Mouse (Mus musculus): ENCODE results near the gene Htr6. TPM values are rescaled to one million over a fixed set of nuclear protein-coding genes. Genes with fewer than 3 reads are reported as not detected.

Gene Htr6
- not detected in 2 replicates for polyA plus RNA-seq (2012; rRNA removed)

- peak within 1 kb of the TSS; percentile 29 for H3K4me3 ChIP-seq (ENCODE audit: insufficient read depth, low read depth, low read length)
- no peak for TF ChIP-seq CTCF (conservative IDR thresholded peaks at IDR 0.05; ENCODE audit: insufficient read depth, insufficient read length, low read depth, low read length)
- no peak for TF ChIP-seq POLR2A (IDR thresholded peaks at IDR 0.05; ENCODE audit: low read depth, low read length)
- WGBS, result under 1% methylated on average over 76 of the region's 77 CpGs
- H3K27ac ChIP-seq (ENCODE audit: insufficient read depth, low read depth, low read length), result no peak within 1 kb of the TSS
- no peak for DNase-seq
- H3K4me1 ChIP-seq (ENCODE audit: control insufficient read depth, insufficient read depth, low read length), result no peaks in the 10 kb centered on the region
- peaks cover 9% of the 10 kb centered on the region; the same call in 1 of the 2 replicates for H3K27me3 ChIP-seq (replicated peaks; ENCODE audit: control insufficient read depth, insufficient read depth, low read length)
- H3K36me3 ChIP-seq (ENCODE audit: control insufficient read depth, insufficient read depth, low read length), result no peaks in the 10 kb centered on the region
These were observed at the start of gene Htr6 for GRCm38 (mm10) chr4:139075041-139075711. TSS of gene Htr6 (minus strand) at chr4:139075570.

GRCm38 (mm10) chr4:139124940-139125339, 49.6 kb upstream of the Htr6 start:
- 70% methylated on average over 6 of the region's 6 CpGs for WGBS
- Histone ChIP-seq H3K4me3 (ENCODE audit: insufficient read depth, low read depth, low read length) (no peak overlapping the region), H3K27me3 (replicated peaks; ENCODE audit: control insufficient read depth, insufficient read depth, low read length) (no peaks in the 10 kb centered on the region), H3K4me1 (ENCODE audit: control insufficient read depth, insufficient read depth, low read length) (peaks cover 26% of the 10 kb centered on the region; the same call in 1 of the 2 replicates), H3K27ac (ENCODE audit: insufficient read depth, low read depth, low read length) (no peak overlapping the region), H3K36me3 (ENCODE audit: control insufficient read depth, insufficient read depth, low read length) (no peaks in the 10 kb centered on the region)
- TF ChIP-seq CTCF (conservative IDR thresholded peaks at IDR 0.05; ENCODE audit: insufficient read depth, insufficient read length, low read depth, low read length) (no peak), POLR2A (IDR thresholded peaks at IDR 0.05; ENCODE audit: low read depth, low read length) (no peak)
- DNase-seq, result no peak

- H3K4me3 ChIP-seq (ENCODE audit: insufficient read depth, low read depth, low read length), result no peak overlapping the region
- DNase-seq, result no peak
- no peaks in the 10 kb centered on the region for H3K27me3 ChIP-seq (replicated peaks; ENCODE audit: control insufficient read depth, insufficient read depth, low read length)
- H3K36me3 ChIP-seq (ENCODE audit: control insufficient read depth, insufficient read depth, low read length), result no peaks in the 10 kb centered on the region
- TF ChIP-seq POLR2A (IDR thresholded peaks at IDR 0.05; ENCODE audit: low read depth, low read length) (no peak), CTCF (conservative IDR thresholded peaks at IDR 0.05; ENCODE audit: insufficient read depth, insufficient read length, low read depth, low read length) (no peak)
- WGBS, result 95% methylated on average over 4 of the region's 4 CpGs
- H3K4me1 ChIP-seq (ENCODE audit: control insufficient read depth, insufficient read depth, low read length), result peaks cover 27% of the 10 kb centered on the region; the same call in 1 of the 2 replicates
- H3K27ac ChIP-seq (ENCODE audit: insufficient read depth, low read depth, low read length), result no peak overlapping the region
These were observed 47.2 kb upstream of the Htr6 start for GRCm38 (mm10) chr4:139122557-139122956.

- Histone ChIP-seq H3K4me3 (ENCODE audit: insufficient read depth, low read depth, low read length) (no peak overlapping the region), H3K4me1 (ENCODE audit: control insufficient read depth, insufficient read depth, low read length) (peaks cover 39% of the 10 kb centered on the region; the same call in 1 of the 2 replicates), H3K27ac (ENCODE audit: insufficient read depth, low read depth, low read length) (peak overlapping the region; percentile 8; the same call in 1 of the 2 replicates), H3K36me3 (ENCODE audit: control insufficient read depth, insufficient read depth, low read length) (no peaks in the 10 kb centered on the region), H3K27me3 (replicated peaks; ENCODE audit: control insufficient read depth, insufficient read depth, low read length) (no peaks in the 10 kb centered on the region)
- DNase-seq, result no peak
- TF ChIP-seq POLR2A (IDR thresholded peaks at IDR 0.05; ENCODE audit: low read depth, low read length) (no peak), CTCF (conservative IDR thresholded peaks at IDR 0.05; ENCODE audit: insufficient read depth, insufficient read length, low read depth, low read length) (no peak)
- WGBS, result 43% methylated on average over 7 of the region's 7 CpGs
These were observed 45.6 kb upstream of the Htr6 start for GRCm38 (mm10) chr4:139120998-139121397.

GRCm38 (mm10) chr4:139120281-139120814, 45.0 kb upstream of the Htr6 start:
- WGBS, result 35% methylated on average over 4 of the region's 4 CpGs
- H3K36me3 ChIP-seq (ENCODE audit: control insufficient read depth, insufficient read depth, low read length), result no peaks in the 10 kb centered on the region
- DNase-seq, result no peak
- no peak overlapping the region for H3K27ac ChIP-seq (ENCODE audit: insufficient read depth, low read depth, low read length)
- peaks cover 43% of the 10 kb centered on the region; the same call in 1 of the 2 replicates for H3K4me1 ChIP-seq (ENCODE audit: control insufficient read depth, insufficient read depth, low read length)
- H3K27me3 ChIP-seq (replicated peaks; ENCODE audit: control insufficient read depth, insufficient read depth, low read length), result no peaks in the 10 kb centered on the region
- TF ChIP-seq CTCF (conservative IDR thresholded peaks at IDR 0.05; ENCODE audit: insufficient read depth, insufficient read length, low read depth, low read length) (no peak), POLR2A (IDR thresholded peaks at IDR 0.05; ENCODE audit: low read depth, low read length) (no peak)
- H3K4me3 ChIP-seq (ENCODE audit: insufficient read depth, low read depth, low read length), result no peak overlapping the region

- 46% methylated on average over 3 of the region's 3 CpGs for WGBS
- H3K27me3 ChIP-seq (replicated peaks; ENCODE audit: control insufficient read depth, insufficient read depth, low read length), result no peaks in the 10 kb centered on the region
These were observed 41.1 kb upstream of the Htr6 start for GRCm38 (mm10) chr4:139116356-139117063.

GRCm38 (mm10) chr4:139115721-139116120, 40.4 kb upstream of the Htr6 start:
- 89% methylated on average over 5 of the region's 5 CpGs for WGBS
- DNase-seq, result no peak
- H3K27me3 ChIP-seq (replicated peaks; ENCODE audit: control insufficient read depth, insufficient read depth, low read length), result no peaks in the 10 kb centered on the region
- TF ChIP-seq POLR2A (IDR thresholded peaks at IDR 0.05; ENCODE audit: low read depth, low read length) (no peak), CTCF (conservative IDR thresholded peaks at IDR 0.05; ENCODE audit: insufficient read depth, insufficient read length, low read depth, low read length) (peak; percentile 20; the same call in 1 of the 2 replicates)
- no peaks in the 10 kb centered on the region for H3K36me3 ChIP-seq (ENCODE audit: control insufficient read depth, insufficient read depth, low read length)
- H3K4me1 ChIP-seq (ENCODE audit: control insufficient read depth, insufficient read depth, low read length), result peaks cover 65% of the 10 kb centered on the region
- H3K4me3 ChIP-seq (ENCODE audit: insufficient read depth, low read depth, low read length), result no peak overlapping the region
- H3K27ac ChIP-seq (ENCODE audit: insufficient read depth, low read depth, low read length), result no peak overlapping the region

More at GRCm38 (mm10) chr4:139116356-139117063, 41.1 kb upstream of the Htr6 start:
- peak; percentile 70 for DNase-seq
- TF ChIP-seq CTCF (conservative IDR thresholded peaks at IDR 0.05; ENCODE audit: insufficient read depth, insufficient read length, low read depth, low read length) (no peak), POLR2A (IDR thresholded peaks at IDR 0.05; ENCODE audit: low read depth, low read length) (no peak)
- Histone ChIP-seq H3K36me3 (ENCODE audit: control insufficient read depth, insufficient read depth, low read length) (no peaks in the 10 kb centered on the region), H3K27ac (ENCODE audit: insufficient read depth, low read depth, low read length) (peak overlapping the region; percentile 51), H3K4me3 (ENCODE audit: insufficient read depth, low read depth, low read length) (no peak overlapping the region), H3K4me1 (ENCODE audit: control insufficient read depth, insufficient read depth, low read length) (peaks cover 63% of the 10 kb centered on the region)

Measured in kidney, adult 2 months (tissue).